Mouse (Mus musculus) erythroblast, embryonic 14.5 days (primary cell): ENCODE measurements around the gene Kif22.
"Not testable (repeated sequence)": the region's sequence is repeated elsewhere in the genome, so short reads cannot be mapped to it uniquely, and the experiment has no call there.

Source experiments
- GATA1 ChIP-seq: IDR thresholded peaks from 2 replicates; pipeline ENCODE4 v1.6.1; 2012; ENCODE audit warnings: low read length, inconsistent platforms, mixed read lengths
- TAL1 ChIP-seq: IDR thresholded peaks from 3 replicates; pipeline ENCODE4 v1.6.1; 2012; ENCODE audit warnings: low read length, inconsistent platforms, mixed read lengths

DNA sequence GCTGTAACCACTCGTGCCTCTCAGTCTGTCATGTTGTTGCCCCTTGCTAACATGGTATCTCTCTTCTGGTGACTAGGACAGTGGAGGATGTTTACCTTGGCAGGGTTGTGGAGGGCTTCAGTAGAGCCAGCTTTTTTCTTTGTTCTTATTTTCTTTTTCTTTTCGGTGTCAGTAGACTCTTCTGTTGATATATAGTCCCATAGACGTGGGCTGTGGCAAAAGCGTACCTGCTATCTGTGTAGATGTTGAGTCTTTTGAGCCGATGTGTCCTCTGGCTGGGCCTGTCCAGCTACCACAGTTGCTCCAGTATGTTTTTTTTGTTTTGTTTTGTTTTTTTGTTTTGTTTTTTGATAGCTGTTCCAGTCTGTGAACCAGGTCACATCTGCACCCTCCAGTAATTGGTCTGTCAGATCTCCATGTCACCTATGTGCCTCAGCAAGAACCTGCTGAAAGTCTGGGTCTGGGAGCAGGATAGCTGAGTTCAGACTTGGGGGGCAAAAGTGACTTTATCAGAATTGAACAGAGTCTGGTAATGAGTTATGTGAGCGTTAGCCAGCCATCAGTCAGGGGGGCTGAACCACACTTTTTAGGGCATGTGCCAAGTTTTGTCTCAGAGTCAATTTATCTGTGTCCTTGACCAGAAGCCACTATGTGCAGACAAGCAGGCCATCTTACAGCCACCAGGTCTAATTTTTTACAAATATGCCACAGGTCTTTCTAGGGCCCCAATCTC, 45.2 kb upstream of the Kif22 start, which contains the start of gene Zg16:
- TF ChIP-seq GATA1, TAL1: not testable (repeated sequence)
